8 mouse cellular contexts compared by ENCODE assay signal in the genomic region with DNA sequence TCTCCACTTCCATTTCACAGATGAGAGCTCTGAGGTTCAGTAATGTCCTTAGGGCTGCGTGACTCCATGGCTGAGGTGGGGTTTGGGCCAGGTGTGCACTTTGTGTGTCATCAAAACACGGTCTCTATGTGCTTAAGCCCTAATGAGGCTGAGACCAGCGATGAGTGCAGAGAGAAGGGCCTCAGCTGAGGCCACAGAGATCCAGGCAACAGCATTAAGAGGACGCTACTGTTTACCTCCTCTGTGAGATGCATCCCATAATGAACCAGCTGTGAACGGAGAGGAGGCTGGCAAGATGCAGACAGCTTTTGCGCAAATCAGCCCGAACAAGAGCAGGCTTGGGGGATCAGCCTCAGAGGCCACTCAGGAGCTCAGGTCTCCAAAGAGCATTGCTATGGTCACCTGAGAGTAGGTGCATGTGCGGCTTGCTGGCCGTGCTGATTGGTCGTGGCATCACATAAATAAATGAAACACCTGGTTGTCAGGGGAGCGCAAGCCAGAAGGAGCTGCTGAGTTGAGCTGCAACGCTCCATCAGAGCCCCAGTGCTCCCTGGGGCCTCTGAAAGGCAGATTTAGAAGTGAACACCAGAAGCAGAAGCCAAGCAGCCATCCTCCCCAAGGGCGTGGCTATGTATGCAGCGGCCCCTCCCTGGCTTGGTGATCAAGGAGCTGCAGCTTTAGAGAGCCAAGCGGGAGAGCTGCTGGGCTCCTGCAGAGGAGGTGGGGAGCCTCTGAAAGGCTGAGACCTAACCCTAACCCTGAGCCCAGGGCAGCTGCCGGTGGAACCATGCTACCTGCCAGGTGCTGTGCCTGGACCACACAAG.
DNase-seq lines count a peak whose midpoint lies in the region; ATAC-seq and TF ChIP-seq lines count a peak whose summit lies in the region.

No protein-coding gene starts in this region.

- H3K9ac ChIP-seq in liver, postnatal 0 days (replicated peaks) = no peak overlapping the region
- H3K9ac ChIP-seq in forebrain, embryonic 14.5 days (ENCODE audit: low read length) = no peak overlapping the region
- no peak overlapping the region for H3K9ac ChIP-seq in liver, embryonic 14.5 days (replicated peaks)
- peak overlapping the region; percentile 31; the same call in 1 of the 2 replicates for H3K9ac ChIP-seq in stomach, postnatal 0 days (ENCODE audit: low read length)

- no peak overlapping the region for H3K4me2 ChIP-seq in liver, postnatal 0 days (ENCODE audit: low read depth, low read length)
- H3K4me2 ChIP-seq in forebrain, embryonic 14.5 days (ENCODE audit: low read length) = no peak overlapping the region
- H3K4me2 ChIP-seq in liver, embryonic 14.5 days (ENCODE audit: low read depth) = no peak overlapping the region
- H3K4me2 ChIP-seq in stomach, postnatal 0 days (replicated peaks; ENCODE audit: low read depth) = no peak overlapping the region

- peaks cover 52% of the 10 kb centered on the region for H3K36me3 ChIP-seq in liver, postnatal 0 days (replicated peaks; ENCODE audit: insufficient read depth, low read length)
- peaks cover 75% of the 10 kb centered on the region for H3K36me3 ChIP-seq in forebrain, embryonic 14.5 days (ENCODE audit: control insufficient read depth, insufficient read depth, low read length)
- H3K36me3 ChIP-seq in liver, embryonic 14.5 days (replicated peaks; ENCODE audit: control insufficient read depth, insufficient read depth, low read depth) = no peaks in the 10 kb centered on the region; the same call in none of the 2 replicates
- H3K36me3 ChIP-seq in stomach, postnatal 0 days (ENCODE audit: control insufficient read depth, insufficient read depth, low read length) = peaks cover 34% of the 10 kb centered on the region

- peak; percentile 66 for DNase-seq in liver
- no peak for DNase-seq in liver, postnatal 0 days
- no peak for DNase-seq in forebrain, embryonic 14.5 days (ENCODE audit: low spot score)
- peak in 1 of 3 experiments; percentile 9 for DNase-seq in liver, embryonic 14.5 days (ENCODE audit: low read depth in 3 of 3, low spot score in 3 of 3)
- DNase-seq in stomach, postnatal 0 days (ENCODE audit: low spot score) = peak; percentile 44
- DNase-seq in cerebellum, postnatal 4 days (ENCODE audit: low spot score in 2 of 2) = no peak
- no peak for DNase-seq in thymus, postnatal 36 days
- no peak for DNase-seq in frontal cortex, postnatal 36 days (ENCODE audit: low spot score in 2 of 2)

- WGBS in liver, postnatal 0 days (ENCODE audit: insufficient replicate concordance) = 71% methylated on average over 16 of the region's 16 CpGs
- WGBS in forebrain, embryonic 14.5 days = 49% methylated on average over 16 of the region's 16 CpGs
- 57% methylated on average over 16 of the region's 16 CpGs for WGBS in liver, embryonic 14.5 days (ENCODE audit: insufficient replicate concordance)
- WGBS in stomach, postnatal 0 days = 37% methylated on average over 16 of the region's 16 CpGs

- no peaks in the 10 kb centered on the region for H3K27me3 ChIP-seq in liver, postnatal 0 days (ENCODE audit: insufficient read depth, low read length)
- H3K27me3 ChIP-seq in forebrain, embryonic 14.5 days (replicated peaks; ENCODE audit: control insufficient read depth, insufficient read depth, low read length) = no peaks in the 10 kb centered on the region
- no peaks in the 10 kb centered on the region for H3K27me3 ChIP-seq in liver, embryonic 14.5 days (ENCODE audit: control insufficient read depth, insufficient read depth, low read length)
- H3K27me3 ChIP-seq in stomach, postnatal 0 days (ENCODE audit: control insufficient read depth, insufficient read depth, low read length) = no peaks in the 10 kb centered on the region

- peaks cover 5% of the 10 kb centered on the region; the same call in 1 of the 2 replicates for H3K4me1 ChIP-seq in liver, postnatal 0 days (ENCODE audit: insufficient read depth)
- peaks cover 6% of the 10 kb centered on the region; the same call in 1 of the 2 replicates for H3K4me1 ChIP-seq in forebrain, embryonic 14.5 days (ENCODE audit: control insufficient read depth, insufficient read depth, low read length)
- peaks cover 6 to 8% of the 10 kb centered on the region in 2 experiments; a peak in 1 of 4 replicates for H3K4me1 ChIP-seq in liver, embryonic 14.5 days (replicated peaks; ENCODE audit: control insufficient read depth in 2 of 2, insufficient read depth in 2 of 2, low read length in 1 of 2)
- H3K4me1 ChIP-seq in stomach, postnatal 0 days (replicated peaks; ENCODE audit: control insufficient read depth, insufficient read depth) = peaks cover 5% of the 10 kb centered on the region; the same call in 1 of the 2 replicates

- no peak for TF ChIP-seq EP300 in liver, postnatal 0 days (IDR thresholded peaks at IDR 0.05; ENCODE audit: low read depth)
- no peak for TF ChIP-seq EP300 in liver, embryonic 14.5 days (IDR thresholded peaks at IDR 0.05; ENCODE audit: low read depth)
- no peak for TF ChIP-seq EP300 in stomach, postnatal 0 days (optimal IDR thresholded peaks at IDR 0.05)

- no peaks in the 10 kb centered on the region for H3K9me3 ChIP-seq in liver, postnatal 0 days (ENCODE audit: low read length)
- H3K9me3 ChIP-seq in forebrain, embryonic 14.5 days (replicated peaks; ENCODE audit: control insufficient read depth, low read length) = no peaks in the 10 kb centered on the region
- H3K9me3 ChIP-seq in liver, embryonic 14.5 days (ENCODE audit: control insufficient read depth, low read length) = no peaks in the 10 kb centered on the region
- no peaks in the 10 kb centered on the region for H3K9me3 ChIP-seq in stomach, postnatal 0 days (ENCODE audit: control insufficient read depth, low read length)

- no peak for TF ChIP-seq CTCF in liver, postnatal 0 days (IDR thresholded peaks at IDR 0.05; ENCODE audit: low read depth)
- no peak for TF ChIP-seq CTCF in liver, embryonic 14.5 days (IDR thresholded peaks at IDR 0.05; ENCODE audit: low read depth)
- TF ChIP-seq CTCF in stomach, postnatal 0 days (IDR thresholded peaks at IDR 0.05; ENCODE audit: low read depth) = no peak

- no peak overlapping the region for H3K4me3 ChIP-seq in liver, postnatal 0 days (ENCODE audit: low read depth, low read length)
- no peak overlapping the region for H3K4me3 ChIP-seq in forebrain, embryonic 14.5 days (ENCODE audit: low read depth, low read length)
- H3K4me3 ChIP-seq in liver, embryonic 14.5 days (ENCODE audit: insufficient read depth in 1 of 2, low read depth in 2 of 2, low read length in 2 of 2) = no peak overlapping the region
- H3K4me3 ChIP-seq in stomach, postnatal 0 days (ENCODE audit: low read depth, low read length) = no peak overlapping the region

- H3K27ac ChIP-seq in liver, postnatal 0 days (ENCODE audit: low read depth) = no peak overlapping the region
- H3K27ac ChIP-seq in forebrain, embryonic 14.5 days (ENCODE audit: low read depth, low read length) = peak overlapping the region; percentile 33; the same call in 1 of the 2 replicates
- no peak overlapping the region for H3K27ac ChIP-seq in liver, embryonic 14.5 days
- no peak overlapping the region for H3K27ac ChIP-seq in stomach, postnatal 0 days (replicated peaks)

- no peak for ATAC-seq in liver, postnatal 0 days
- ATAC-seq in forebrain, embryonic 14.5 days = no peak
- ATAC-seq in liver, embryonic 14.5 days (ENCODE audit: insufficient read depth) = peak; percentile 51; the same call in 1 of the 2 replicates
- ATAC-seq in stomach, postnatal 0 days (ENCODE audit: low FRiP score, low TSS enrichment) = peak; percentile 17; the same call in 1 of the 2 replicates

Comparison
In these comparisons a context has a peak if more than half of its experiments do, and no peak if none do; other contexts are left out.
1. DNase-seq: peak in liver (single experiment) and stomach, postnatal 0 days (single experiment); none in liver, postnatal 0 days (single experiment), forebrain, embryonic 14.5 days (single experiment), cerebellum, postnatal 4 days (0 of 2), thymus, postnatal 36 days (0 of 2) and frontal cortex, postnatal 36 days (0 of 2).
2. ATAC-seq: peak in liver, embryonic 14.5 days (single experiment) and stomach, postnatal 0 days (single experiment); none in liver, postnatal 0 days (single experiment) and forebrain, embryonic 14.5 days (single experiment).